Mouse (Mus musculus) cerebellum, postnatal 14 days (tissue): ENCODE measurements around the gene Mfsd10.
"Not testable (repeated sequence)": the region's sequence is repeated elsewhere in the genome, so short reads cannot be mapped to it uniquely, and the experiment has no call there.

Experiments
- DNase-seq, 2 experiments: peaks; one replicate each; pipeline ENCODE4 v3.0.0; 2021; ENCODE audit warnings: mixed read lengths in 2 of 2

Mfsd10 gene

DNA sequence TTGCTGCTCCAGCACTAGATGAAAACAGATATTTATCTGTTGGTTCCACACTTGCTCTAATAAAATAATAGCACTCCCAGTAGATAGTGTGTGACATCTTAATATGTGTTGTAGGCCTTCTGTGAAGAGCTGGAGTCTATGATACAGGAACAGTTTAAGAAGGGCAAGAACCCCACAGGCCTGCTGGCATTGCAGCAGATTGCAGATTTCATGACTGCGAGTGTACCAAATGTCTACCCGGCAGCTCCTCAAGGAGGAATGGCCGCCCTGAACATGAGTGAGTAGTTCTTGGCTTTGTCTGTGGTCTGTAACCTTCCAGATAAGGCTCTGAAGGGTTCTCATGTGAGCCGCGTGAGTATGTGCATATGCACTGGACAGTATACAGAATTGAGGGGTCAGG lies 32.4 kb downstream of the Mfsd10 start:
- DNase-seq, result no peak

DNA sequence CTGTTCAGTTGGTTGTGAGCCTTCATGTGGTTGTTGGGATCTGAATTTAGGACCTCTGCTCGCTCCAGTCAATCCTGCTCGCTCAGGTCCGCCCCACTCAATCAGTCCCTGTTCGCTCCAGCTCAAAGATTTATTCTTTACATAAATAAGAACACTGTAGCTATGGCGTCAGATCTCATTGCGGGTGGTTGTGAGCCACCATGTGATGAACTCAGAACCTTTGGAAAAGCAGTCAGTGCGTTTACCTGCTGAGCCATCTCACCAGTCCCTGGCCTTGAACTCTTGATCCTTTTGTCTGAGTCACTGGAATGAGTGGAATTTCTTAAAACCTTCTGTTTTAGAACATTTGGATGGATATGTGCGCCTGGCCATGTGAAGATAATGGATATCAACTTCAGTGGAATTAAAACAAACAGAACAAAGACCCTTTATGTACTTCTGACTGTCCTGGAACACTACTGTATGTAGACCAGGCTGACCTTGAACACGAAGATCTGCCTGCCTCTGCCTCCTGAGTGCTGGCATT lies 43.7 kb downstream of the Mfsd10 start:
- no peak for DNase-seq

- DNase-seq, result no peak
Measured at GRCm38 (mm10) chr5:34592666-34593065, 44.3 kb downstream of the Mfsd10 start.

DNA sequence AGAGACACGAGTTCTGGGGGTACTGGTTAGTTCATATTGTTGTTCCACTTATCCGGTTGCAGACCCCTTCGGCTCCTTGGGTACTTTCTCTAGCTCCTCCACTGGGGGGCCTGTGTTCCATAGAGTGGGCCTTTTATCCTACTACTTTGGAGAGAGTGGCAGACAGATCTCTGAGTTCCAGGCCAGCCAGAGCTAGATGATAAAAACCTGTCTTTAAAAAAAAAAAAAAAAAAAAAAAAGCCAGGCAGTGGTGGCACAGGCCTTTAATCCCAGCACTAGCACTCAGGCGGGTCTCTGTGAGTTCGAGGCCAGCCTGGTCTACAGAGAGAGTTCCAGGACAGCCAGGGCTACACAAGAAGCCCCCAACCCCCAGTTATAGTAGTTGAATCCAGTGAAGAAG lies 44.8 kb downstream of the Mfsd10 start:
- DNase-seq, result not testable (repeated sequence)

DNA sequence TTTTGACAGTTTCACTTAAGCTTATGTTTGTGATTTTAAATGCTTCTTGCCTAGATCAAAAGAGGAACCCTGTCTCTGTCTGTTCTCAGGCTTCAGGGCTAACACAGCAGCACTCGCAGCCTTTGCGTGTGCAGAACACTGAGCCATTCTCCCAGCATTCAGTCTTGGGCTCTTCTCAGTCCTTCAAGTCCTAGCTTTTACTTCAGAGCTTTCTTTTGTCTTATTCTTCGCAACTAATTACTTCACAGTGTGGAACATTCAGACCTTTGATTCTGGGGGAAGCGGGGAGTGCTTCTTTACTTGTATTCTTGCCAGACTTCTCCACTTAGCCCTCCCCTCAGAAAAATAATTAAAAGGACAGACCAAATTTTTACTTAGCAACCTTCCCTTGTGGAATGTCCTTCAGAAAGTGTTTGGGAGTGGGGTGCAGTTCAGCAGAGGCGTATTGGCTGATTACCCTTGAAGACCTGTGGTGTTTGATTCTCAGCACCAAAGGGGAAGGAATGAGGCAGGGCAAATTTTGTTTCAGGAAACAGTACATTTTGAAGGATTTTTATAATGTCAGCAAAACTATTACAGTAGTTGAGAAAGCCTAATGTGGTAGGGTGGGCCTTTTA lies 45.5 kb downstream of the Mfsd10 start:
- DNase-seq, result no peak

DNA sequence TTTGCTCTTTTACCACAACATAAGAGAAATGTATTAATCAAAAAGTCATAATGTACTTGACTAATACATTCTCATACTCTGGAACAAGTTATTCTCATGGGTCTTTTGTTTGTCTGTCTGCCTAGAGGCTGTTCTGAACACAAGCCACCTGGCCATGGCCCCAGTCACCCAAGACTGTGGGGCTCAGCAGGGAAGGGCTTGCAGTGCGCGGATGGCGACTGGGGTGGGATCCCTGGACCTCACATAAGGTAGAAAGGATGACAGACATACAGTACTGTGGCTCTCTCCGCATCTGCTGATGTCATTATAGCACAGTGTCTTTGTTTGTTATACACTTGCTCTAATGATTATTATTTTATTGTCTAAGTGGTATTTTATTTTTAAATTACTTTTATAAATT lies 46.3 kb downstream of the Mfsd10 start:
- no peak for DNase-seq

GRCm38 (mm10) chr5:34590059-34590458 lies 47.0 kb downstream of the Mfsd10 start:
- DNase-seq, result no peak

DNA sequence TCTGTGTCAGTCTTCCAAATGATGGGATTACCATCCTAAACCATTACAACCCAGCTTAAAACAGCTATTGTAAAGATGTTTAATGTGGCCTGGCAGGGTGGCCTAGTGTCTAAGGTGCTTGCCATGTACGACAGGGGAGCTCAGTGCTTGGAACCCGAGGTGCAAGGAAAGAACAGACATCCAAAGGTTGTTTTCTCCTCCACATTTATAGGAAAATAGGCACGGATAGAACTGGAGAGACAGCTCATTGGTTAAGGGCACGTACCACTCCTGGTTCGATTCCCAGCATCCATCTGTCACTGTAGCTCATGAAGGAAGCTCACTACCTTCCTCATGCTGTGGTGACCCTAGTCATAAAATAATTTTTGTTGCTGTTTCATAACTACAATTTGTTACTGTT lies 49.1 kb downstream of the Mfsd10 start:
- no peak for DNase-seq

DNA sequence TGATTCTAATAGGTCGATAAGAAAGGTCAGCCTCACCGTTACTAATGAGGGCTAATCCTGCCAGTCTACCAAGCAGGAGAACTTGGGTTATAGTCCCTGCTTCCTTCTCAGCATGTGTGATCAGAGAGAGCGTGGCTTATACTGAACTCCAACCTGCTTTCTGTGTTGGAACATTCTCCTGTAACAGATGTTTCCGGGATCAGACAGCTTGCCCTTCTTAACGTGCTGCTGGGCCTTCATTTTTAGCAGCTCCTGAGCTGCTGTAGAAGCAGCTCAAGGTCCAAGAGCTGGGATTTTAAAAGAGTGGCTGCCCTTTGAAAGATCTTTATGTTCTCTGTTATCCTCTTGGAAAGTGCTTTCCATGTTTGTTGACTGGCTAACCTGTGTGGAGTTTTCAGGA lies 51.8 kb downstream of the Mfsd10 start:
- DNase-seq, result no peak
